Mouse (Mus musculus) stomach, postnatal 0 days (tissue): ENCODE results near the gene Mlec. TPM values are rescaled to one million over a fixed set of nuclear protein-coding genes. Genes with fewer than 3 reads are reported as not detected.
A peak's percentile ranks its signal among the peaks of the same experiment; 100 is the strongest.

ENCODE experiments used
- ATAC-seq: fragments of 200-750 bp; cut with Nextera tagmentation; 2 replicates; pipeline ENCODE4 v1.8.0; 2017; ENCODE audit not compliant: low FRiP score, low TSS enrichment
- DNase-seq: peaks from one replicate; pipeline ENCODE4 v3.0.0-alpha.2; 2016; ENCODE audit warnings: low spot score
- H3K27ac ChIP-seq: fragments of 300-500 bp; sonication (generic); replicated peaks from 2 replicates; pipeline ENCODE4 v1.5.1; 2014; ENCODE audit warnings: mild to moderate bottlenecking, control low read depth
- H3K27me3 ChIP-seq: fragments of 300-500 bp; sonication (generic); 2 replicates; pipeline ENCODE4 v1.6.1; 2014; ENCODE audit warnings: low read length; ENCODE audit not compliant: control insufficient read depth, insufficient read depth
- H3K36me3 ChIP-seq: fragments of 300-500 bp; sonication (generic); 2 replicates; pipeline ENCODE4 v1.6.1; 2014; ENCODE audit warnings: low read length, mixed read lengths; ENCODE audit not compliant: control insufficient read depth, insufficient read depth
- H3K4me1 ChIP-seq: fragments of 300-500 bp; sonication (generic); replicated peaks from 2 replicates; pipeline ENCODE4 v1.6.1; 2014; ENCODE audit warnings: antibody characterized with exemption; ENCODE audit not compliant: control insufficient read depth, insufficient read depth
- H3K4me2 ChIP-seq: fragments of 300-500 bp; sonication (generic); replicated peaks from 2 replicates; pipeline ENCODE4 v1.6.1; 2014; ENCODE audit warnings: low read depth, mild to moderate bottlenecking, control low read depth, moderate library complexity
- H3K4me3 ChIP-seq: fragments of 300-500 bp; sonication (generic); 2 replicates; pipeline ENCODE4 v1.5.1; 2014; ENCODE audit warnings: low read depth, low read length, control low read depth
- H3K9ac ChIP-seq: fragments of 300-500 bp; sonication (generic); 2 replicates; pipeline ENCODE4 v1.6.1; 2014; ENCODE audit warnings: mild to moderate bottlenecking, low read length, control low read depth, mixed read lengths
- H3K9me3 ChIP-seq: fragments of 300-500 bp; sonication (generic); 2 replicates; pipeline ENCODE4 v1.6.1; 2016; ENCODE audit warnings: low read length; ENCODE audit not compliant: control insufficient read depth
- CTCF ChIP-seq: IDR thresholded peaks from 2 replicates; pipeline ENCODE4 v1.5.1; 2016; ENCODE audit warnings: antibody characterized with exemption, low read depth, mild to moderate bottlenecking, moderate library complexity
- EP300 ChIP-seq: optimal IDR thresholded peaks from 2 replicates; pipeline ENCODE3; 2016; ENCODE audit warnings: antibody characterized with exemption
- WGBS: fragments of 180-500 bp; shearing (Covaris S2); extraction: QIAGEN DNeasy Blood & Tissue Kit; methylation state at CpG from one replicate; pipeline ENCODE4 v1.1.7; 2014; 5-methylcytosine and 5-hydroxymethylcytosine counted together
- polyA plus RNA-seq: library from polyadenylated mRNA; unstranded; fragments of >200 nt; fragmentation: Nextera tagmentation; extraction: Ambion mirVana; gene quantifications from 2 replicates; pipeline ENCODE4 v1.2.1, GENCODE M21; 2015

Gene Mlec
- polyA plus RNA-seq, 1 experiment from 2014 or later = 30.4 TPM

GRCm38 (mm10) chr5:115102231-115102630, 55.7 kb downstream of the Mlec start:
- peaks cover 13% of the 10 kb centered on the region for H3K36me3 ChIP-seq
- ATAC-seq = no peak
- 0 out of 2 replicates have a peak, but pooled peaks have one; percentile 2 for TF ChIP-seq CTCF
- no peak for TF ChIP-seq EP300
- H3K4me1 ChIP-seq = no peaks in the 10 kb centered on the region
- no peak overlapping the region for H3K4me2 ChIP-seq
- H3K27ac ChIP-seq = no peak overlapping the region
- DNase-seq = no peak
- no peaks in the 10 kb centered on the region for H3K9me3 ChIP-seq
- no peak overlapping the region for H3K9ac ChIP-seq
- no peaks in the 10 kb centered on the region for H3K27me3 ChIP-seq
- 85% methylated on average over 2 of the region's 2 CpGs for WGBS
- no peak overlapping the region for H3K4me3 ChIP-seq

GRCm38 (mm10) chr5:115100473-115100872, 57.5 kb downstream of the Mlec start:
- H3K4me3 ChIP-seq = no peak overlapping the region
- DNase-seq (no peak), ATAC-seq (no peak)
- no peaks in the 10 kb centered on the region for H3K27me3 ChIP-seq
- H3K9ac ChIP-seq = no peak overlapping the region
- 71% methylated on average over 6 of the region's 6 CpGs for WGBS
- peaks cover 18% of the 10 kb centered on the region for H3K36me3 ChIP-seq
- no peak overlapping the region for H3K4me2 ChIP-seq
- no peak overlapping the region for H3K27ac ChIP-seq
- no peak for TF ChIP-seq CTCF
- TF ChIP-seq EP300 = no peak
- H3K9me3 ChIP-seq = no peaks in the 10 kb centered on the region
- no peaks in the 10 kb centered on the region for H3K4me1 ChIP-seq

DNA sequence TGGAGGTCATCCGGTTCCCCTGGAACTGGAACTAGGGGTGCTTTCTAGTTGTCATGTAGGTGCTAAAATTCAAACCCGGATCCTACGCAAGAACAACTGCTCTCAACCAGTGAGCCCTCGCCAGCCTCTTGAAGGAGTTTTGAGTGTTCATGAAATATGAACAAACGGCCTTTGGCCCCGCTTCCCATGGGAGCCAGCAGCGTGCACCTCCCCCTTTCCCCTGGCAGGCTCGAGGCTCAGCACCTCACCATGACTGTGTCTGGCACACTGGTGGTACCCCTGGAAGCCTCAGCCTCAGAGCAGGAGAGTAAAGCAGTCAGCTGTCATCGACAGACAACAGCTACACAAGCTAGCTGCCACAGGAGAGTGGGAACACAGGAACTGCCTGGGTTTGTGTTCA, 58.0 kb downstream of the Mlec start:
- H3K36me3 ChIP-seq = peaks cover 23% of the 10 kb centered on the region
- H3K27me3 ChIP-seq = no peaks in the 10 kb centered on the region

DNA sequence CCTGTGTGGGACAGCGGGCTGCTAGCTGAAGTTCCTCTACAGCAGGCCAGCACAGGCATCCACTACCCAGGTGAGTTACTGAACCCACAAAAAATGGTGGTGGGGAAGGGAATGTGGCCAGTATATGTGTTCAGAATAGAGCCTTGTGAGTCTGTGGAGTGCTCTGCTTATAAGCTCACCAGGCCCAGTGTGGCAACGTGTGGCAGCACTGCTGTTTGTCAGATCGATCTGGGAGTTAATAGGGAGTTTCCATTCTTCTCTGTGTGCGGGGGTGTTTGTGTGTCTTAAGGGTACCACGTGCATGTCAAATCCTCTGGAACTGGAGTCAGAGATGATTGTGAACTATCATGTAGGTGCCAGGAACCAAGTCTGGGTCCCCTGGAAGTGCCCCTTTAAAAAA, 58.4 kb downstream of the Mlec start:
- ATAC-seq (no peak), DNase-seq (no peak)
- TF ChIP-seq CTCF (no peak), EP300 (no peak)
- Histone ChIP-seq H3K9ac (no peak overlapping the region), H3K4me3 (no peak overlapping the region), H3K27ac (no peak overlapping the region), H3K36me3 (peaks cover 24% of the 10 kb centered on the region), H3K4me1 (no peaks in the 10 kb centered on the region), H3K9me3 (no peaks in the 10 kb centered on the region), H3K27me3 (no peaks in the 10 kb centered on the region), H3K4me2 (no peak overlapping the region)
- 71% methylated on average over 5 of the region's 5 CpGs for WGBS

More for the DNA sequence above, 58.0 kb downstream of the Mlec start:
- DNase-seq (no peak), ATAC-seq (no peak)
- H3K4me3 ChIP-seq = no peak overlapping the region
- H3K4me2 ChIP-seq = no peak overlapping the region
- H3K27ac ChIP-seq = no peak overlapping the region
- TF ChIP-seq CTCF (no peak), EP300 (no peak)
- no peaks in the 10 kb centered on the region for H3K4me1 ChIP-seq
- 78% methylated on average over 9 of the region's 9 CpGs for WGBS
- no peaks in the 10 kb centered on the region for H3K9me3 ChIP-seq
- no peak overlapping the region for H3K9ac ChIP-seq

DNA sequence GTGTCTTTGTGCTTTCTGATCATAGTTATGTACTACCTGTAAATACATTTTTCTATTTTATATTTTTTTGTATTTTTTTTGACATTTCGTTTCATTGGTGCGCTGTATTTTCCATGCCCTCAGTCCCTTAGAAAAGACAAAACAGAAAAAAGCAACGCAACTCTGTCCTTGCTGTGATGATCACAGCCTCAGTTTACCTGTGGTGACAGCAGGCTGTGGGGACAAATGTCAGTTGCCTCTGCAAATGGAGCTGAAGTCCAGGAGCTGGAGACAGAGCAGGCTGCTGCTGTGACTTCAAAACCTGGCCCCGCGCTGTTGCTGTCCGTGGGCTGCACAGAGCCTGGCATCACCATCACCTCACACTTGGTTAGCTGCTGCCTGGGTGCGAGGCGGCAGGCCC, 59.8 kb downstream of the Mlec start, which contains the start of gene Gm10401:
TSS of gene Gm10401 (minus strand) at position 101 of the 400 bp plus-strand sequence.
- Histone ChIP-seq H3K27ac (no peak within 1 kb of the TSS), H3K27me3 (no peaks in the 10 kb centered on the region), H3K9me3 (no peaks in the 10 kb centered on the region), H3K9ac (no peak within 1 kb of the TSS), H3K4me1 (no peaks in the 10 kb centered on the region), H3K4me2 (no peak within 1 kb of the TSS), H3K4me3 (no peak within 1 kb of the TSS), H3K36me3 (peaks cover 24% of the 10 kb centered on the region)
- DNase-seq (no peak), ATAC-seq (no peak)
- WGBS = 97% methylated on average over 8 of the region's 8 CpGs
- TF ChIP-seq CTCF = no peak
- TF ChIP-seq EP300 = no peak

Other genes starting within 250 kb of the Mlec start
- 14.1 and 14.6 TPM in 2 replicates for gene Oasl1, start 234.9 kb downstream of the Mlec start, polyA plus RNA-seq
- gene 2210016L21Rik, start 216.0 kb downstream of the Mlec start, polyA plus RNA-seq = 39.2 and 49.8 TPM in 2 replicates
- gene Hnf1a, start 187.1 kb downstream of the Mlec start, polyA plus RNA-seq = 5.4 and 5.7 TPM in 2 replicates
- gene Sppl3, start 147.0 kb downstream of the Mlec start, polyA plus RNA-seq = 25.2 and 39.8 TPM in 2 replicates
- gene Gm10401, start 59.9 kb downstream of the Mlec start, polyA plus RNA-seq = 17.9 and 22.2 TPM in 2 replicates
- 70.6 and 73.8 TPM in 2 replicates for gene Acads, start 38.8 kb downstream of the Mlec start, polyA plus RNA-seq
- gene Unc119b, start 23.2 kb downstream of the Mlec start, polyA plus RNA-seq = 12.7 and 12.9 TPM in 2 replicates
- gene Cabp1, start 36.2 kb upstream of the Mlec start, polyA plus RNA-seq = 0.44 and 0.67 TPM in 2 replicates
- 83.9 and 85.3 TPM in 2 replicates for gene Pop5, start 77.7 kb upstream of the Mlec start, polyA plus RNA-seq
- gene Rnf10, start 114.7 kb upstream of the Mlec start, polyA plus RNA-seq = 84.0 and 93.0 TPM in 2 replicates
- 32.6 and 32.9 TPM in 2 replicates for gene Coq5, start 121.5 kb upstream of the Mlec start, polyA plus RNA-seq
- gene Dynll1, start 142.8 kb upstream of the Mlec start, polyA plus RNA-seq = 1,661 and 1,792 TPM in 2 replicates
- gene Srsf9, start 169.0 kb upstream of the Mlec start, polyA plus RNA-seq = 121 and 129 TPM in 2 replicates
- gene Gatc, start 183.0 kb upstream of the Mlec start, polyA plus RNA-seq = 12.9 and 14.7 TPM in 2 replicates
- gene Triap1, start 183.0 kb upstream of the Mlec start, polyA plus RNA-seq = 63.3 and 65.4 TPM in 2 replicates
- gene Cox6a1, start 190.8 kb upstream of the Mlec start, polyA plus RNA-seq = 1,431 and 1,574 TPM in 2 replicates